Mouse (Mus musculus): ENCODE data around the gene Lancl2. TPM values are rescaled to one million over a fixed set of nuclear protein-coding genes. Genes with fewer than 3 reads are reported as not detected.
A peak's percentile ranks its signal among the peaks of the same experiment; 100 is the strongest.

Lancl2 gene
- 84.2 and 102 TPM in 2 replicates for polyA plus RNA-seq (2014; fragmentation: Nextera tagmentation; extraction: Ambion mirVana)

DNA sequence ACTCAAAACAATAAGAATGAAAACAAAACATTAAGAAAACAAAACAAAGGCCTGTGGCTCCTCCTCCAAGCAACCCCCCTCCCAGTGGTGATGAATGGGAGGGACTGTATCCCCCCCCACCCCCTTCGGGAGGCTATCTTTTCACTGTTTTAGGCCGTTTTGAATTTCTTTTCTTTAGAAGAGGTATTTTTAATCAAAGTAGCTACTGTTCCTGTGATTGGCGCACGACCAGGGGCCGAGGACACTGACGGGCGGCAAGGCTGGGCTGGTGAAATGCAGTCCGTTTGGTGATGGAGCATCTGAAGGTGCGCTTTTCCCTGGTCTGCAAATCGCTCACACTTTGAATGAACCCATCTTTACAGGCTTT is at the start of gene Lancl2:
Gene Lancl2 (plus strand): TSS at position 165 of the 367 bp plus-strand sequence.
- peak; percentile 39 for ATAC-seq (ENCODE audit: low FRiP score, low TSS enrichment)
- Histone ChIP-seq H3K27me3 (ENCODE audit: control insufficient read depth, insufficient read depth, low read length) (no peaks in the 10 kb centered on the region), H3K4me2 (ENCODE audit: low read length) (peak within 1 kb of the TSS; percentile 68), H3K36me3 (ENCODE audit: control insufficient read depth, insufficient read depth, low read length) (no peaks in the 10 kb centered on the region), H3K9me3 (ENCODE audit: control insufficient read depth, low read length) (no peaks in the 10 kb centered on the region), H3K4me1 (ENCODE audit: control insufficient read depth, insufficient read depth, low read length) (peaks cover 21% of the 10 kb centered on the region), H3K4me3 (replicated peaks; ENCODE audit: low read depth, low read length) (peak within 1 kb of the TSS; percentile 78), H3K27ac (replicated peaks; ENCODE audit: low read depth, low read length) (peak within 1 kb of the TSS; percentile 100), H3K9ac (replicated peaks; ENCODE audit: low read length) (peak within 1 kb of the TSS; percentile 98)
- WGBS, result 0% methylated on average over 10 of the region's 10 CpGs
- DNase-seq, result peak; percentile 78

DNA sequence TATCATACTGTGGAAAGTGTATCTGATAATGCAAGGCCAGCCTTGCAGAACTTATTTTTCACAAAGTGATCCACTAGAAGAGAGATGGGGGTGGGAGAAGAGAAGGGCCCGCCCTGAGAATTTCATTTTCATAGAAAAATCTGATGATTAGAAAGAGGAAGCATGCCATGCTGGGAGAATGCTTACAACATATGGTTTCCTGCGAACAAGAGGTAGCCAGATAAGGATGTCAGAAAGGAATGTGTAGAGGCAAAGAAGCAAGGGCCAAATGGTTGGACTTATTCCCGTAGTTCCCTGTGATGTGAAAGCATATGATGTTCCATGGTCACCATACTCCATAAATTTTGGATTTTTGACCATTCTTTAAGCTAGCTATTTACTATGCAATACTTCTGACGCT is 41.0 kb upstream of the Lancl2 start:
- Histone ChIP-seq H3K27ac (replicated peaks; ENCODE audit: low read depth, low read length) (no peak overlapping the region), H3K9me3 (ENCODE audit: control insufficient read depth, low read length) (no peaks in the 10 kb centered on the region), H3K9ac (replicated peaks; ENCODE audit: low read length) (no peak overlapping the region), H3K4me1 (ENCODE audit: control insufficient read depth, insufficient read depth, low read length) (no peaks in the 10 kb centered on the region), H3K27me3 (ENCODE audit: control insufficient read depth, insufficient read depth, low read length) (no peaks in the 10 kb centered on the region), H3K36me3 (ENCODE audit: control insufficient read depth, insufficient read depth, low read length) (no peaks in the 10 kb centered on the region), H3K4me3 (replicated peaks; ENCODE audit: low read depth, low read length) (no peak overlapping the region), H3K4me2 (ENCODE audit: low read length) (no peak overlapping the region)
- 92% methylated on average over 4 of the region's 4 CpGs for WGBS
- ATAC-seq (ENCODE audit: low FRiP score, low TSS enrichment) (no peak), DNase-seq (no peak)

DNA sequence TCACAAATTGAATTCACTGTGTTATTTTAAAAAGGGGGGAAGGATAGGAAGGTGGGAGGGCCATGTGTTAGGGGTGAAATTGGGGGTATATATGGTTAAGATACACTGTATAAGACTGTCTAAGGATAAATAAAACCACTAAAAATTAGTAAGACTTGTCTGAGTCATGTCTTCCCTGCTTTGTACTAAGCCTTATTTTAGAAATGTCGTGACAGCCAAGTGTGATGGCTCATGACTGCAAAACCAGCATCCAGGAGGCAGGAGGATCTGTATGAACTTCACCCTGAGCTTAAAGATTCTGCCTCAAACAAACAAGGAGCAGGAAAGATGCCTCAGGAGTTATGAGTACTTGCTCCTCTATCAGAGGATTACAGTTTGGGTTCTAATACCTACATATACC is 18.2 kb upstream of the Lancl2 start:
- Histone ChIP-seq H3K4me1 (ENCODE audit: control insufficient read depth, insufficient read depth, low read length) (no peaks in the 10 kb centered on the region), H3K9me3 (ENCODE audit: control insufficient read depth, low read length) (0 out of 2 replicates have a peak, but pooled peaks cover 3% of the 10 kb centered on the region), H3K36me3 (ENCODE audit: control insufficient read depth, insufficient read depth, low read length) (no peaks in the 10 kb centered on the region), H3K4me3 (replicated peaks; ENCODE audit: low read depth, low read length) (no peak overlapping the region), H3K27ac (replicated peaks; ENCODE audit: low read depth, low read length) (no peak overlapping the region), H3K27me3 (ENCODE audit: control insufficient read depth, insufficient read depth, low read length) (no peaks in the 10 kb centered on the region), H3K9ac (replicated peaks; ENCODE audit: low read length) (no peak overlapping the region), H3K4me2 (ENCODE audit: low read length) (no peak overlapping the region)
- WGBS, result 91% methylated on average over 1 of the region's 1 CpGs
- ATAC-seq (ENCODE audit: low FRiP score, low TSS enrichment) (no peak), DNase-seq (no peak)

DNA sequence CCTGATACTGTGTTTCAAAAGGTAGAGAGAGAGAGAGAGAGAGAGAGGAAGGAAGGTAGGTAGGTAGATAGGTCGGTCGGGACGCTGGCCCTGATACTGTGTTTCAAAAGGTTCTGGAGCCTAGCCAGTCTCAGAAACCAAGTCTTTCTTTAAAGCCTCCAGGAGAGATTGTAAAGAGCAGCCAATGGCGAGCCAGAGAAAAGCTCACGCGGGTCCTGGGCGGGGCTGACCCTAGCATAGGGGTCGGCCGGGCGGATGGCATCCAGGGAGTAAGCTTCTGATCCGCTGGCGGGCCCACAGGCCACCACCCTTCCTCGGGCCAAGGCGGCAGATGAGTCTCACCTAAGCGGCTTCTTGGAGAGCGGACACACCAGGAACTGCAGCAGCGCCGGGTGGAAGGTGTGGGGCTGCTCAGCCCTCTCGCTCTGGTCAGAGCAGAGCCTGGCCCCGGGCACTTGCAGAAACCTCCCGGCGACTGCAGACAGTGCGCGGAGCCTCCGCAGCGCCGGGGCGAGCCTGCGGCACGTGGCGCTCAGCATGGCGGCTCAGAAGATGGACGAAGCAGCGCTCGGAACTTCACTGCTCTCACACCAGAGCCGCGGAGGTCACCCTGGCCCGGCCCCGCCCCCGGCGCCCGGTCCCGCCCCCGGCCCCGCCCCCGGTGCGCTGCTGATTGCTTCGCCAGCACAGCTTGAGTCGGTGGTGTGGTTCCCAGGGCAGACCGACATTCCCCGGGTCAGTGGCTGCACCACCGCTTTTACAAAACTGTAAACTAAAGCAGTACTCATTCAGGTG is 10.7 kb upstream of the Lancl2 start, which contains the start of gene Pyurf:
Gene Pyurf (minus strand): TSS at position 612 of the 795 bp plus-strand sequence.
- DNase-seq (peak; percentile 92), ATAC-seq (ENCODE audit: low FRiP score, low TSS enrichment) (peak; percentile 96)
- Histone ChIP-seq H3K4me2 (ENCODE audit: low read length) (peak within 1 kb of the TSS; percentile 67), H3K4me3 (replicated peaks; ENCODE audit: low read depth, low read length) (peak within 1 kb of the TSS; percentile 82), H3K4me1 (ENCODE audit: control insufficient read depth, insufficient read depth, low read length) (0 out of 2 replicates have a peak, but pooled peaks cover 2% of the 10 kb centered on the region), H3K36me3 (ENCODE audit: control insufficient read depth, insufficient read depth, low read length) (no peaks in the 10 kb centered on the region), H3K9me3 (ENCODE audit: control insufficient read depth, low read length) (no peaks in the 10 kb centered on the region), H3K27ac (replicated peaks; ENCODE audit: low read depth, low read length) (peak within 1 kb of the TSS; percentile 89), H3K9ac (replicated peaks; ENCODE audit: low read length) (peak within 1 kb of the TSS; percentile 85), H3K27me3 (ENCODE audit: control insufficient read depth, insufficient read depth, low read length) (no peaks in the 10 kb centered on the region)
- under 1% methylated on average over 52 of the region's 52 CpGs for WGBS

DNA sequence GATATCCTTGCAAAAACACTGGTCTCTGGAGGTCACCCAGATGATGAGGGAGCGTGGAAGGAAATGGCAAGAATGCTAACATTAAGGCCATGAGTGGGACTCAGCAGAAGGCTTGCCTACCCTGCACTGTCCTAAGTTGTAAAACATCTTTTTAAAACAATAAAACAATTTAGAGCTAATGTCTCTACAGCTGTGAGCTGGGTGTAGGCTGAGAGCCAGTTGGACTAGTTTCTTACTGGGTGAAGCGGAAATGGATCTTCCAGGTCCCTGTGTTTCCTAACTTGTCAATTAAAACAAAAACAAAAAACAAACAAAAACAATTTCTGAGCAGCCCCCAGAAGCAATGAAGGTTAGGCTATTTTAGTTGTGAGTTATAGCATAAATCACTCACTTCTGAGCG is 9.2 kb upstream of the Lancl2 start:
- Histone ChIP-seq H3K36me3 (ENCODE audit: control insufficient read depth, insufficient read depth, low read length) (no peaks in the 10 kb centered on the region), H3K9ac (replicated peaks; ENCODE audit: low read length) (no peak overlapping the region), H3K4me1 (ENCODE audit: control insufficient read depth, insufficient read depth, low read length) (0 out of 2 replicates have a peak, but pooled peaks cover 2% of the 10 kb centered on the region), H3K27me3 (ENCODE audit: control insufficient read depth, insufficient read depth, low read length) (no peaks in the 10 kb centered on the region), H3K4me3 (replicated peaks; ENCODE audit: low read depth, low read length) (no peak overlapping the region), H3K27ac (replicated peaks; ENCODE audit: low read depth, low read length) (no peak overlapping the region), H3K4me2 (ENCODE audit: low read length) (no peak overlapping the region), H3K9me3 (ENCODE audit: control insufficient read depth, low read length) (no peaks in the 10 kb centered on the region)
- ATAC-seq (ENCODE audit: low FRiP score, low TSS enrichment) (no peak), DNase-seq (no peak)
- WGBS, result 95% methylated on average over 3 of the region's 3 CpGs

DNA sequence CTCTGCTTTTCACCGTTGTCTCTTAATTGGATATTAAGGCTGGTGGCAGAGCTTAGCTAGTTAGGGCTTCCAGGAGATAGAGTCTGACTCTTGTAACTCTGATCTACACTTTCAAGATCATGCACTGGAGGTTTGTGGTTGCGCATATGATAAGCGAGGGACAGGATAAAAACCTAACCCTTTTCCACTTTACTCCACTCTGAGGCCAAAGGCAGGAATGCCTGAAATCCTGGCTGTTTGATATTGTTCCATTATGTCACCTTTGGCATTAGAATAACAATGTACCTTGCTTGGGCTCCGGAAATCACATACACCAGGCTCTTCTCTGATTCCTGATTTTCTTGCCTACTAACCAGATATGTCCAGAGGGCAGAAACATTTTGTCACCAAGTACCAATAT is 654 bp upstream of the Lancl2 start:
- peak; percentile 59 for DNase-seq
- no peak for ATAC-seq (ENCODE audit: low FRiP score, low TSS enrichment)
- 36% methylated on average over 4 of the region's 4 CpGs for WGBS
- Histone ChIP-seq H3K9me3 (ENCODE audit: control insufficient read depth, low read length) (no peaks in the 10 kb centered on the region), H3K4me1 (ENCODE audit: control insufficient read depth, insufficient read depth, low read length) (peaks cover 21% of the 10 kb centered on the region), H3K27ac (replicated peaks; ENCODE audit: low read depth, low read length) (peak overlapping the region; percentile 100), H3K9ac (replicated peaks; ENCODE audit: low read length) (peak overlapping the region; percentile 98), H3K36me3 (ENCODE audit: control insufficient read depth, insufficient read depth, low read length) (no peaks in the 10 kb centered on the region), H3K4me2 (ENCODE audit: low read length) (peak overlapping the region; percentile 68), H3K4me3 (replicated peaks; ENCODE audit: low read depth, low read length) (peak overlapping the region; percentile 78), H3K27me3 (ENCODE audit: control insufficient read depth, insufficient read depth, low read length) (no peaks in the 10 kb centered on the region)

DNA sequence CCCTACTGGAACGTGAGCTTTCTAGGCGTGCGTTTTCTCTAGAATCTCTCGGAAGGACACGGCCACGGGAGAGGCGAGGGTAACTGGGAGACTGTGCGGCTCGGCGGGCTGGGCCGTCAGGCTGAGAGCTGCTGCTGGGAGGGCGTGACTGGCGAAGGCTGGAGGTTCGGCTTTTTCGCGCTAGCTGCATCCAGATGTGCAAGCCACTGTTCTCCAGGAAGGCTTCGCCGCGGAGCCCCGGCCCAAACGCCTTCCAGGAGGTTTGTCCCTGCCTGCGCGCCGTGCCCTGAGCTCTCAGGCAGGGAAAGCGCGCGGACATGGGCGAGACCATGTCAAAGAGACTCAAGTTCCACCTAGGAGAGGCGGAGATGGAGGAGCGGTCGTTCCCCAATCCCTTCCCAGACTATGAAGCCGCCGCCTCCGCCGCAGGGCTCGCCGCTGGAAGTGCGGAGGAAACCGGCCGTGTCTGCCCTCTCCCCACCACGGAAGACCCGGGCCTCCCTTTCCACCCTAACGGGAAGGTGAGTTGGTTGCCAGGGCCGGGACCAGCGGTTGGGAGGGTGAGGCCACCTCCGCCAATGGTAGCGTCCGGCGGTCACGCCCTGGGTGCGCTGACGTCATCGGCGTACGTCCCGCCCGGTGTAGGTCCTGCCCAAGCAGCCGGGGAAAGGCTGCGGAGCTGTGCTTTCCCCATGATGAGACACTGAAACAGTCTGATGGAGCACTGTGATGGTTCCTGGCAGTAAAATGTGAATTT is 581 bp downstream of the Lancl2 start:
- Histone ChIP-seq H3K27ac (replicated peaks; ENCODE audit: low read depth, low read length) (peak overlapping the region; percentile 100), H3K27me3 (ENCODE audit: control insufficient read depth, insufficient read depth, low read length) (no peaks in the 10 kb centered on the region), H3K4me1 (ENCODE audit: control insufficient read depth, insufficient read depth, low read length) (peaks cover 21% of the 10 kb centered on the region), H3K36me3 (ENCODE audit: control insufficient read depth, insufficient read depth, low read length) (no peaks in the 10 kb centered on the region), H3K9me3 (ENCODE audit: control insufficient read depth, low read length) (no peaks in the 10 kb centered on the region), H3K4me2 (ENCODE audit: low read length) (peak overlapping the region; percentile 68), H3K9ac (replicated peaks; ENCODE audit: low read length) (peak overlapping the region; percentile 98), H3K4me3 (replicated peaks; ENCODE audit: low read depth, low read length) (peak overlapping the region; percentile 78)
- ATAC-seq (ENCODE audit: low FRiP score, low TSS enrichment) (peak; percentile 99), DNase-seq (peak; percentile 98)
- under 1% methylated on average over 59 of the region's 59 CpGs for WGBS

DNA sequence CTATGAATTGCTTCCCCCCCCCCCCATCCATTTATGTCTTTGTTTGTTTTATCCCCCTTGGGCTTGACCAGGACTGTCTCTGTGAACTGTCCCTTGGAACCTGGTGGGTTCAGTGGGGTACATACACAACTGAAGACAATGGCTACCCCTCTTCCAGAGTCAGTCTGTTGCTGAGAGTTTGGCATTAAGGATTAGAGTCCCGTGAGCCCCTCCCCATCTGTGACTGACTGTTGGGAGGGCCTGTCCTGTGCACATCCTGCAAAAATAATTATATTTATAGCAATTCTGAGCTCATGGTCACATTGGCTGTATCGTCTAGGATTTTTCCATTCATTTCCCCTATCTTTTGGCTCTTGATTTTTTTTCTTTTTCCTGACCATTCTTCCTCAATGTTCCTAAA is 1.4 kb downstream of the Lancl2 start:
- peak overlapping the region; percentile 78 for H3K4me3 ChIP-seq (replicated peaks; ENCODE audit: low read depth, low read length)
- H3K4me2 ChIP-seq (ENCODE audit: low read length), result peak overlapping the region; percentile 68
- H3K36me3 ChIP-seq (ENCODE audit: control insufficient read depth, insufficient read depth, low read length), result no peaks in the 10 kb centered on the region
- 33% methylated on average over 2 of the region's 2 CpGs for whole genome bisulfite sequencing
- ATAC-seq (ENCODE audit: low FRiP score, low TSS enrichment) (peak; percentile 43), DNase-seq (peak; percentile 49)
- H3K27ac ChIP-seq (replicated peaks; ENCODE audit: low read depth, low read length), result peak overlapping the region; percentile 100
- no peaks in the 10 kb centered on the region for H3K9me3 ChIP-seq (ENCODE audit: control insufficient read depth, low read length)
- H3K9ac ChIP-seq (replicated peaks; ENCODE audit: low read length), result peak overlapping the region; percentile 98
- H3K4me1 ChIP-seq (ENCODE audit: control insufficient read depth, insufficient read depth, low read length), result peaks cover 21% of the 10 kb centered on the region
- H3K27me3 ChIP-seq (ENCODE audit: control insufficient read depth, insufficient read depth, low read length), result no peaks in the 10 kb centered on the region
